Mouse (Mus musculus) midbrain, embryonic 13.5 days (tissue): ENCODE measurements at regions not wholly inside any gene's neighbourhood (a gene's known extent, or its start where the extent isn't known, plus 50 kb on each side); places are given as distances from the start of the nearest gene placed in this dataset.

Experiments
- ATAC-seq: fragments of 200-750 bp; cut with Nextera tagmentation; 2 replicates; pipeline ENCODE4 v1.8.0; 2017; ENCODE audit warnings: mild to moderate bottlenecking, moderate TSS enrichment, moderate library complexity
- H3K27ac ChIP-seq: fragments of 300-500 bp; sonication (generic); 2 replicates; pipeline ENCODE4 v1.5.1; 2015; ENCODE audit warnings: inconsistent platforms, mild to moderate bottlenecking, moderate library complexity
- H3K27me3 ChIP-seq: fragments of 300-500 bp; sonication (generic); 2 replicates; pipeline ENCODE4 v1.6.1; 2015; ENCODE audit warnings: mild to moderate bottlenecking, inconsistent platforms
- H3K36me3 ChIP-seq: fragments of 300-500 bp; sonication (generic); 2 replicates; pipeline ENCODE4 v1.6.1; 2015; ENCODE audit warnings: mild to moderate bottlenecking, inconsistent platforms
- H3K4me1 ChIP-seq: fragments of 300-500 bp; sonication (generic); replicated peaks from 2 replicates; pipeline ENCODE4 v1.6.1; 2015; ENCODE audit warnings: inconsistent platforms
- H3K4me2 ChIP-seq: fragments of 300-500 bp; sonication (generic); replicated peaks from 2 replicates; pipeline ENCODE4 v1.6.1; 2015; ENCODE audit warnings: moderate library complexity, mild to moderate bottlenecking, inconsistent platforms
- H3K4me3 ChIP-seq: fragments of 300-500 bp; sonication (generic); replicated peaks from 2 replicates; pipeline ENCODE4 v1.5.1; 2015; ENCODE audit warnings: mild to moderate bottlenecking, inconsistent platforms
- H3K9ac ChIP-seq: fragments of 300-500 bp; sonication (generic); replicated peaks from 2 replicates; pipeline ENCODE4 v1.6.1; 2015; ENCODE audit warnings: mild to moderate bottlenecking, inconsistent platforms
- H3K9me3 ChIP-seq: fragments of 300-500 bp; sonication (generic); 2 replicates; pipeline ENCODE4 v1.6.1; 2016; ENCODE audit warnings: mild to moderate bottlenecking, inconsistent platforms
- WGBS: fragments of 180-500 bp; shearing (Covaris S2); methylation state at CpG from one replicate; pipeline ENCODE4 v1.1.7; 2015; 5-methylcytosine and 5-hydroxymethylcytosine counted together

- Histone ChIP-seq H3K36me3 (no peaks in the 10 kb centered on the region), H3K4me3 (no peak overlapping the region), H3K27ac (no peak overlapping the region), H3K27me3 (no peaks in the 10 kb centered on the region), H3K9ac (no peak overlapping the region), H3K4me1 (0 out of 2 replicates have a peak, but pooled peaks cover 7% of the 10 kb centered on the region), H3K4me2 (no peak overlapping the region), H3K9me3 (no peaks in the 10 kb centered on the region; the same call in 1 of the 2 replicates)
- 82% methylated on average over 5 of the region's 5 CpGs for WGBS
- ATAC-seq = 0 out of 2 replicates have a peak, but pooled peaks have one; percentile 34
Observed at GRCm38 (mm10) chr2:173420481-173420880, 101.9 kb upstream of the 1700021F07Rik start.

- no peak overlapping the region for H3K4me2 ChIP-seq
- H3K27ac ChIP-seq = no peak overlapping the region
- H3K27me3 ChIP-seq = no peaks in the 10 kb centered on the region
- ATAC-seq = no peak
- H3K9ac ChIP-seq = no peak overlapping the region
- 94% methylated on average over 7 of the region's 7 CpGs for WGBS
- no peaks in the 10 kb centered on the region for H3K36me3 ChIP-seq
- 0 out of 2 replicates have a peak, but pooled peaks cover 14% of the 10 kb centered on the region for H3K4me1 ChIP-seq
- no peak overlapping the region for H3K4me3 ChIP-seq
- no peaks in the 10 kb centered on the region for H3K9me3 ChIP-seq
Observed at GRCm38 (mm10) chr2:173424875-173425274, 97.5 kb upstream of the 1700021F07Rik start.

- Histone ChIP-seq H3K9me3 (no peaks in the 10 kb centered on the region), H3K4me3 (no peak overlapping the region), H3K36me3 (no peaks in the 10 kb centered on the region), H3K27ac (no peak overlapping the region), H3K4me1 (0 out of 2 replicates have a peak, but pooled peaks cover 8% of the 10 kb centered on the region), H3K4me2 (no peak overlapping the region), H3K27me3 (no peaks in the 10 kb centered on the region), H3K9ac (no peak overlapping the region)
- 81% methylated on average over 9 of the region's 9 CpGs for WGBS
- ATAC-seq = no peak
Observed at GRCm38 (mm10) chr2:173425754-173426153, 96.6 kb upstream of the 1700021F07Rik start.

- no peak for ATAC-seq
- H3K9me3 ChIP-seq = no peaks in the 10 kb centered on the region
- no peaks in the 10 kb centered on the region for H3K27me3 ChIP-seq
- H3K4me2 ChIP-seq = no peak overlapping the region
- H3K27ac ChIP-seq = no peak overlapping the region
- H3K4me3 ChIP-seq = no peak overlapping the region
- no peaks in the 10 kb centered on the region for H3K36me3 ChIP-seq
- 57% methylated on average over 16 of the region's 16 CpGs for WGBS
- 0 out of 2 replicates have a peak, but pooled peaks cover 8% of the 10 kb centered on the region for H3K4me1 ChIP-seq
- H3K9ac ChIP-seq = no peak overlapping the region
Observed at GRCm38 (mm10) chr2:173426191-173427065, 96.0 kb upstream of the 1700021F07Rik start.

- Histone ChIP-seq H3K4me3 (no peak overlapping the region), H3K9ac (no peak overlapping the region), H3K9me3 (no peaks in the 10 kb centered on the region), H3K4me2 (no peak overlapping the region), H3K36me3 (no peaks in the 10 kb centered on the region), H3K27ac (no peak overlapping the region), H3K27me3 (no peaks in the 10 kb centered on the region), H3K4me1 (0 out of 2 replicates have a peak, but pooled peaks cover 8% of the 10 kb centered on the region)
- whole genome bisulfite sequencing = 76% methylated on average over 10 of the region's 10 CpGs
- ATAC-seq = peak; percentile 43; the same call in 1 of the 2 replicates
Observed at GRCm38 (mm10) chr2:173427888-173428450, 94.4 kb upstream of the 1700021F07Rik start.

GRCm38 (mm10) chr2:173431841-173432240, 90.5 kb upstream of the 1700021F07Rik start:
- Histone ChIP-seq H3K27ac (no peak overlapping the region), H3K36me3 (no peaks in the 10 kb centered on the region), H3K4me3 (no peak overlapping the region), H3K4me2 (no peak overlapping the region), H3K27me3 (no peaks in the 10 kb centered on the region), H3K4me1 (peaks cover 9% of the 10 kb centered on the region), H3K9ac (no peak overlapping the region), H3K9me3 (no peaks in the 10 kb centered on the region)
- WGBS = 77% methylated on average over 5 of the region's 5 CpGs
- ATAC-seq = no peak

GRCm38 (mm10) chr2:173432258-173432657, 90.1 kb upstream of the 1700021F07Rik start:
- no peaks in the 10 kb centered on the region for H3K27me3 ChIP-seq
- ATAC-seq = no peak
- H3K4me1 ChIP-seq = peaks cover 9% of the 10 kb centered on the region
- no peaks in the 10 kb centered on the region for H3K36me3 ChIP-seq
- no peaks in the 10 kb centered on the region for H3K9me3 ChIP-seq
- no peak overlapping the region for H3K27ac ChIP-seq
- 83% methylated on average over 3 of the region's 3 CpGs for WGBS
- H3K4me3 ChIP-seq = no peak overlapping the region
- H3K9ac ChIP-seq = no peak overlapping the region
- no peak overlapping the region for H3K4me2 ChIP-seq

- Histone ChIP-seq H3K9ac (no peak overlapping the region), H3K27me3 (no peaks in the 10 kb centered on the region), H3K27ac (no peak overlapping the region), H3K4me2 (no peak overlapping the region), H3K4me3 (no peak overlapping the region), H3K4me1 (peaks cover 9% of the 10 kb centered on the region), H3K9me3 (no peaks in the 10 kb centered on the region), H3K36me3 (no peaks in the 10 kb centered on the region)
- peak; percentile 28 for ATAC-seq
- 78% methylated on average over 9 of the region's 9 CpGs for WGBS
Observed at GRCm38 (mm10) chr2:173432886-173433624, 89.3 kb upstream of the 1700021F07Rik start.

GRCm38 (mm10) chr2:173436580-173436979, 85.8 kb upstream of the 1700021F07Rik start:
- no peak overlapping the region for H3K4me3 ChIP-seq
- H3K9ac ChIP-seq = no peak overlapping the region
- no peaks in the 10 kb centered on the region for H3K9me3 ChIP-seq
- peaks cover 12% of the 10 kb centered on the region for H3K4me1 ChIP-seq
- 76% methylated on average over 3 of the region's 3 CpGs for WGBS
- no peak for ATAC-seq
- H3K27ac ChIP-seq = no peak overlapping the region
- H3K4me2 ChIP-seq = no peak overlapping the region
- H3K36me3 ChIP-seq = no peaks in the 10 kb centered on the region
- H3K27me3 ChIP-seq = no peaks in the 10 kb centered on the region

GRCm38 (mm10) chr2:173439031-173439430, 83.4 kb upstream of the 1700021F07Rik start:
- no peak overlapping the region for H3K9ac ChIP-seq
- H3K4me3 ChIP-seq = no peak overlapping the region
- 86% methylated on average over 9 of the region's 9 CpGs for WGBS
- no peak overlapping the region for H3K27ac ChIP-seq
- H3K36me3 ChIP-seq = no peaks in the 10 kb centered on the region
- no peaks in the 10 kb centered on the region for H3K27me3 ChIP-seq
- ATAC-seq = no peak
- peaks cover 31% of the 10 kb centered on the region for H3K4me1 ChIP-seq
- H3K9me3 ChIP-seq = no peaks in the 10 kb centered on the region
- H3K4me2 ChIP-seq = no peak overlapping the region

GRCm38 (mm10) chr2:173442056-173442455, 80.3 kb upstream of the 1700021F07Rik start:
- no peak overlapping the region for H3K27ac ChIP-seq
- 78% methylated on average over 11 of the region's 11 CpGs for WGBS
- no peak for ATAC-seq
- no peaks in the 10 kb centered on the region for H3K27me3 ChIP-seq
- H3K4me3 ChIP-seq = no peak overlapping the region
- H3K4me2 ChIP-seq = no peak overlapping the region
- no peaks in the 10 kb centered on the region for H3K36me3 ChIP-seq
- H3K9ac ChIP-seq = no peak overlapping the region
- H3K9me3 ChIP-seq = no peaks in the 10 kb centered on the region
- H3K4me1 ChIP-seq = peaks cover 25% of the 10 kb centered on the region

GRCm38 (mm10) chr2:173443262-173443661, 79.1 kb upstream of the 1700021F07Rik start:
- ATAC-seq = 0 out of 2 replicates have a peak, but pooled peaks have one; percentile 38
- Histone ChIP-seq H3K27me3 (no peaks in the 10 kb centered on the region), H3K36me3 (no peaks in the 10 kb centered on the region), H3K27ac (no peak overlapping the region), H3K4me1 (peaks cover 25% of the 10 kb centered on the region), H3K4me2 (no peak overlapping the region), H3K9ac (no peak overlapping the region), H3K4me3 (no peak overlapping the region), H3K9me3 (no peaks in the 10 kb centered on the region; the same call in 1 of the 2 replicates)
- 50% methylated on average over 10 of the region's 10 CpGs for WGBS
